Mouse (Mus musculus) forebrain, embryonic 16.5 days (tissue): ENCODE results near the gene Krtcap2. TPM values are rescaled to one million over a fixed set of nuclear protein-coding genes. Genes with fewer than 3 reads are reported as not detected.

Source experiments
- ATAC-seq: fragments of 200-750 bp; cut with Nextera tagmentation; 2 replicates; pipeline ENCODE4 v1.8.0; 2017; ENCODE audit warnings: mild to moderate bottlenecking, moderate library complexity
- H3K27ac ChIP-seq: fragments of 300-500 bp; sonication (generic); 2 replicates; pipeline ENCODE4 v1.5.1; 2014; ENCODE audit warnings: low read length, control low read depth
- H3K27me3 ChIP-seq: fragments of 300-500 bp; sonication (generic); replicated peaks from 2 replicates; pipeline ENCODE4 v1.6.1; 2014; ENCODE audit warnings: low read length; ENCODE audit not compliant: control insufficient read depth, insufficient read depth
- H3K36me3 ChIP-seq: fragments of 300-500 bp; sonication (generic); 2 replicates; pipeline ENCODE4 v1.6.1; 2014; ENCODE audit not compliant: control insufficient read depth, insufficient read depth
- H3K4me1 ChIP-seq: fragments of 300-500 bp; sonication (generic); replicated peaks from 2 replicates; pipeline ENCODE4 v1.6.1; 2014; ENCODE audit warnings: low read length; ENCODE audit not compliant: control insufficient read depth, insufficient read depth
- H3K4me2 ChIP-seq: fragments of 300-500 bp; sonication (generic); 2 replicates; pipeline ENCODE4 v1.6.1; 2014; ENCODE audit warnings: mild to moderate bottlenecking, low read length, control low read depth
- H3K4me3 ChIP-seq: fragments of 300-500 bp; sonication (generic); replicated peaks from 2 replicates; pipeline ENCODE4 v1.5.1; 2014; ENCODE audit warnings: mild to moderate bottlenecking, low read length, control low read depth
- H3K9ac ChIP-seq: fragments of 300-500 bp; sonication (generic); replicated peaks from 2 replicates; pipeline ENCODE4 v1.6.1; 2014; ENCODE audit warnings: low read depth, low read length, control low read depth
- H3K9me3 ChIP-seq: fragments of 300-500 bp; sonication (generic); 2 replicates; pipeline ENCODE4 v1.6.1; 2016; ENCODE audit warnings: low read length; ENCODE audit not compliant: control insufficient read depth
- WGBS: fragments of 180-500 bp; shearing (Covaris S2); extraction: QIAGEN DNeasy Blood & Tissue Kit; methylation state at CpG from one replicate; pipeline ENCODE4 v1.1.7; 2014; 5-methylcytosine and 5-hydroxymethylcytosine counted together
- polyA plus RNA-seq: library from polyadenylated mRNA; unstranded; fragments of >200 nt; fragmentation: Nextera tagmentation; extraction: Ambion mirVana; gene quantifications from 2 replicates; pipeline ENCODE4 v1.2.1, GENCODE M21; 2015

The Krtcap2 gene
- polyA plus RNA-seq, 1 experiment from 2014 or later, result 187 TPM

- Histone ChIP-seq H3K9ac (no peak overlapping the region), H3K4me3 (no peak overlapping the region), H3K4me1 (peaks cover 39% of the 10 kb centered on the region), H3K9me3 (no peaks in the 10 kb centered on the region), H3K36me3 (peaks cover 20% of the 10 kb centered on the region), H3K27me3 (no peaks in the 10 kb centered on the region), H3K4me2 (no peak overlapping the region), H3K27ac (no peak overlapping the region)
- WGBS, result 72% methylated on average over 9 of the region's 9 CpGs
- no peak for ATAC-seq
Measured at GRCm38 (mm10) chr3:89242331-89242895, 3.4 kb upstream of the Krtcap2 start.

DNA sequence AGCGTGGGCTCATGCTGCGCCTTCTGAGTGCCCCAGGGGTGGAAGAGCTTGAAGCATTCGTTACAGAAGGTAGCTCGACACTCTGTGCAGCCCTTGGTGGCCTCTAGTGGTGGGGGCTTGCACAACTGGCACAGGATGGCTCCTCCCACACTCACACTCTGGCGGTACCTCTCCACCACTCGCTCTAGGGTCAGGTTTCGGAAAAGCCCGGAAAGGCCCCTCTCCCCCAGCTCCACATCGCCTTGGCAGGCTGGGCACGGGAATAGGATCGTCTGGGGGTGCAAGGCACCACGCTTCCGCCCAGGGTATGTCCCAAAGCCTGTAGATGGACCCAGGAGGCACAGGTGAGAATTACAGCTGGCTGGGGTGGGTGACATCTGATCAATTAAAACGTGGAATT lies 2.2 kb upstream of the Krtcap2 start:
- ATAC-seq, result 0 out of 2 replicates have a peak, but pooled peaks have one; percentile 5
- 10% methylated on average over 14 of the region's 14 CpGs for WGBS
- peak overlapping the region; percentile 97 for H3K4me2 ChIP-seq
- H3K4me3 ChIP-seq, result peak overlapping the region; percentile 83
- no peaks in the 10 kb centered on the region for H3K9me3 ChIP-seq
- H3K27me3 ChIP-seq, result no peaks in the 10 kb centered on the region
- H3K4me1 ChIP-seq, result peaks cover 41% of the 10 kb centered on the region
- H3K36me3 ChIP-seq, result peaks cover 16% of the 10 kb centered on the region
- peak overlapping the region; percentile 12; the same call in 1 of the 2 replicates for H3K27ac ChIP-seq
- peak overlapping the region; percentile 75 for H3K9ac ChIP-seq

GRCm38 (mm10) chr3:89244158-89244981 lies 1.4 kb upstream of the Krtcap2 start:
- H3K4me1 ChIP-seq, result peaks cover 41% of the 10 kb centered on the region
- 9% methylated on average over 25 of the region's 25 CpGs for WGBS
- H3K27ac ChIP-seq, result peak overlapping the region; percentile 96
- H3K36me3 ChIP-seq, result peaks cover 13% of the 10 kb centered on the region
- peak; percentile 14 for ATAC-seq
- H3K27me3 ChIP-seq, result no peaks in the 10 kb centered on the region
- H3K4me2 ChIP-seq, result peak overlapping the region; percentile 97
- peak overlapping the region; percentile 75 for H3K9ac ChIP-seq
- no peaks in the 10 kb centered on the region for H3K9me3 ChIP-seq
- peak overlapping the region; percentile 83 for H3K4me3 ChIP-seq

GRCm38 (mm10) chr3:89244982-89245687 lies 631 bp upstream of the Krtcap2 start:
- WGBS, result 0% methylated on average over 18 of the region's 26 CpGs
- Histone ChIP-seq H3K9me3 (no peaks in the 10 kb centered on the region), H3K27ac (peak overlapping the region; percentile 96), H3K4me3 (peak overlapping the region; percentile 83), H3K4me2 (peak overlapping the region; percentile 97), H3K9ac (peak overlapping the region; percentile 75), H3K4me1 (peaks cover 41% of the 10 kb centered on the region), H3K36me3 (peaks cover 11% of the 10 kb centered on the region), H3K27me3 (no peaks in the 10 kb centered on the region)
- peak; percentile 71 for ATAC-seq

GRCm38 (mm10) chr3:89246261-89247100 lies 715 bp downstream of the Krtcap2 start, which contains the start of gene Trim46:
Gene Trim46, minus strand, starts transcription at chr3:89246309.
- Histone ChIP-seq H3K4me1 (peaks cover 45% of the 10 kb centered on the region), H3K4me2 (peak within 1 kb of the TSS; percentile 97), H3K9ac (peak within 1 kb of the TSS; percentile 85), H3K9me3 (no peaks in the 10 kb centered on the region), H3K27ac (peak within 1 kb of the TSS; percentile 96), H3K4me3 (peak within 1 kb of the TSS; percentile 83), H3K27me3 (no peaks in the 10 kb centered on the region), H3K36me3 (peaks cover 7% of the 10 kb centered on the region)
- peak; percentile 75 for ATAC-seq
- WGBS, result under 1% methylated on average over 42 of the region's 42 CpGs

DNA sequence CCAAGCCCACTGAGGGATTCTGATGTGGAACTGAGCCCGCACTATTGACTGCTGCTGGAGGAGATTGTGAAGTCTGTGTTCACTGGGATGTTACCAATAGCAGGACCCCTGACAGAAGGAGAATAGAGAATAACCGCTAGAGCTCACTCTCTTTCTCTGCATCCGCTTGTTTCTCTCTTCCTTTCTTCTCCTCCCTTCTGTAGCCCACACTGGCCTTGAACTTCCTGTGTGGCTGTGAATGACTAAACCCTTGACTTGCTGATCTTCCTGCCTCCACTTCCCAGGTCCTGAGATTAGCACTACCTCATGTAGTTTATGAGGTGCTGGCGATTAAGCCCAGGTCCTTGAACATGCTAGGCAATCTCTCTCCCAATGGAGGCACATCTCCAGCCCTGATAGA lies 1.7 kb downstream of the Krtcap2 start:
- Histone ChIP-seq H3K4me2 (no peak overlapping the region), H3K4me3 (no peak overlapping the region), H3K4me1 (peaks cover 40% of the 10 kb centered on the region), H3K27me3 (no peaks in the 10 kb centered on the region), H3K36me3 (no peaks in the 10 kb centered on the region; the same call in 1 of the 2 replicates), H3K9me3 (no peaks in the 10 kb centered on the region), H3K9ac (no peak overlapping the region), H3K27ac (no peak overlapping the region)
- ATAC-seq, result no peak
- 88% methylated on average over 4 of the region's 4 CpGs for WGBS

DNA sequence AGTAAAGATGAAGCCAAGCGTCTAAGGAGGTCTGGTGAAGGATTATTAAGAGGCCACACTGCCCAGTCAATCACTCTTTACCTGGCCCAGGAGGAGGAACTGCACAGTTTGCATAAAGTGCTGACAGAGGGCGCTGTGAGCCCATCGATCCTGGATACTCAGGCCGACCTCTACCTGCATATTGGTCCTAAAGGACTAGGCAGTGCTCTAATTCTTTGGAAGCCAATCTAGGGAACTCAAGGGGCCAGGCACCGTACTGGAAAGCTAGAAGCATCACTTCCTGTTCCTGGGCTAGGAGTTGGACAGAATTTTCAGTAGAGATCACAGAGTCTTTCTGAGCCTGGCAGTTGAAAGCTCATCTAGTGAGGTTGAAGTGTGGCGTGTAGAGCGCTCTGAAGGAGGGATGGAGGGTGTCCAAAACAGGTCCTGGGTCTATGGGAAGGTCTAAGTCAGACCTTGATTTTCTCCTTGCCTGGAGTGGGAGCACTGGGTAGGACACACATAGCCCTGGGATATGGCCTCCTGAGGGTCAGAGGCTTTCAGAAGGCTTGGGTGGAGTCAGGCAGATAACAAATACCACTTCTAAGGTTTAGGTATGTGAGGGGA lies 4.8 kb downstream of the Krtcap2 start:
- Histone ChIP-seq H3K4me3 (no peak overlapping the region), H3K4me1 (peaks cover 16% of the 10 kb centered on the region), H3K36me3 (no peaks in the 10 kb centered on the region), H3K9ac (no peak overlapping the region), H3K27ac (no peak overlapping the region), H3K4me2 (no peak overlapping the region), H3K9me3 (no peaks in the 10 kb centered on the region), H3K27me3 (no peaks in the 10 kb centered on the region)
- no peak for ATAC-seq
- WGBS, result 26% methylated on average over 7 of the region's 7 CpGs

GRCm38 (mm10) chr3:89251365-89251895 lies 5.7 kb downstream of the Krtcap2 start:
- 11% methylated on average over 17 of the region's 17 CpGs for WGBS
- no peaks in the 10 kb centered on the region for H3K36me3 ChIP-seq
- ATAC-seq, result no peak
- H3K9ac ChIP-seq, result no peak overlapping the region; the same call in 1 of the 2 replicates
- H3K4me3 ChIP-seq, result no peak overlapping the region
- H3K4me1 ChIP-seq, result peaks cover 14% of the 10 kb centered on the region
- H3K27ac ChIP-seq, result no peak overlapping the region
- no peak overlapping the region for H3K4me2 ChIP-seq
- H3K27me3 ChIP-seq, result no peaks in the 10 kb centered on the region
- no peaks in the 10 kb centered on the region for H3K9me3 ChIP-seq
